Mouse (Mus musculus) cerebellum, postnatal 14 days (tissue): ENCODE results near the gene Plcb3.

Experiments used
- DNase-seq, 2 experiments: peaks; one replicate each; pipeline ENCODE4 v3.0.0; 2021; ENCODE audit warnings: mixed read lengths in 2 of 2

Gene Plcb3

DNA sequence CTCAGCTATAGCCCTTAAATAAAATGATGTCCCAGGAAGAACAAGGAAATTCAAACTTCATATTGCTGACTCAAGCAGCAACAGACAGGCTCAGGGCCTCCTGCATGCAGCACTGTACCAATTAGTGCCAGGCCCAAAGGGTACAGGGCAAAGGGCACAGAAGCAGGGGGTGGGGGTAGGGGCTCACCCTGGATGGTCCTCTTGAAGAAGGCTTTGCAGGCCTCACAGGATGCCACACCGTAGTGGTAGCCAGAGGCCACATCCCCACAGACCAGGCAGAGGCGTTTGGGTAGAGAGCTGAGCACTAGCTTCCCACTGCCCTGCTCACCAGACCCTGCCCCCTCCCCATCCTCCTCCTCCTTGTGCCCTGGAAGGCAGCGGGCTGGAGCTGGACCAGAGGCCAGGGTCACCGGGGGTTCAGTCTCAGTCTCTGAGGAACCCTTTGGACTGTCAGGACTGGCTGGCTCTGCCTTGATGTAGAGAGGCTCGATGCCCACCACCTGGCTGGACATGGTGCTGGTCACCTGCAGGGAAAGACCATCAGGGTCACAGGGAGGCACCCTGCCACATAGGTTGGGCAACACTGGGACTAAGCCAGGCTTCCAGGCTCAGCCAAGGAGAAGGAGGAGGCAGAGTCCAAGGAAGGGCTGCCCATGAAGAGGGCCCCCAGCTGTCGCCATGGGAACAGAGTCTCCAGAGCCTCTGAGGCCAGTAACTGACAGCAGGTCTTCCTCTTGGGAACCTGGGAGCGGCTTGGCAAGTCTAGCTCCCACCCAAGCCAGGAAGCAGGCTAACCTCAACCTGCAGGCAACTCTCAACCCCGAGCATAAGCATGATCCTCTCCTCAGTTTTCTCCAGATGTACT is 56.2 kb downstream of the Plcb3 start:
- peak; percentile 51 to 57 for DNase-seq

- no peak for DNase-seq
Observed at GRCm38 (mm10) chr19:6919431-6919830, 56.8 kb downstream of the Plcb3 start.

- DNase-seq: no peak
Observed at GRCm38 (mm10) chr19:6918321-6918720, 57.9 kb downstream of the Plcb3 start.

DNA sequence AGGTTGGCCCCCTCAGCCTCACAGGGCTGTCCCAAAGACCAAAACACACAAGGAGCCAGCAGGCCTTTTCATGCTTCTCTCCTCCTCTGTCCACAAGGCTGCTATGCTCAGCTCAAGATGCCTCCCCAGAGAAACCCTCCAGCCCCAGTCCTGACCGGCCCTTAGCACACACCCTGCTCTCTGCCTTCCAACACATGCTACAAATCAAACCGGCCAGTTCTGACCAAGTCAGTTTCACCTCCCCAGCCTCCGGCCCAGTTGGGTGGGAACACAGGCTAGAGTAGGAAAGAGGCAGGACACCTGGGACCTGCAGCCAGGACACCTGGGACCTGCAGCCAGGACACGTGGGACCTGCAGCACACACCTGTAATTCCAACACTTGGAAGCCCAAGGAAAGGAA is 59.8 kb downstream of the Plcb3 start:
- no peak for DNase-seq

GRCm38 (mm10) chr19:6915276-6915675 is 61.0 kb downstream of the Plcb3 start:
- no peak for DNase-seq

- no peak for DNase-seq
Observed at GRCm38 (mm10) chr19:6914540-6914939, 61.7 kb downstream of the Plcb3 start.

DNA sequence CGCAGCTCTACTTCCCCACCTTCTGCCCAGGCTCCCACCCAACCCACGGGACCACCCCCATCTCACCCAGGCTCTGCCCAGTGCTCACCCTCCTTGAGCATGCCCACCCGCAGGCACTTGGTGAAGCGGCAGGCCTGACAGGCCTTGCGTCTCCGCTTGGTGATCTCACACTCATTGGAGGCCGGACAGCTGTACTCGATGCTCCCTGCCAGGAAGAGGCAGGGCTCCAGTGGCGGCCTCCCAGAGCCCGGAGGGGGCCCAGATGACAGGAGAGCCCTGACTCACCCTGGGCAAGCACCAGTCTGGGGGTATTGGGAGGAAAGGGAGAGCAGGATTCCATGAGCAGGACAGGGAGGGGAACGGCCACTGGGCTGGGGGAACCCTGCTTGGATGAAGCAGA is 62.3 kb downstream of the Plcb3 start:
- DNase-seq: peak in 1 of 2 experiments; percentile 10

DNA sequence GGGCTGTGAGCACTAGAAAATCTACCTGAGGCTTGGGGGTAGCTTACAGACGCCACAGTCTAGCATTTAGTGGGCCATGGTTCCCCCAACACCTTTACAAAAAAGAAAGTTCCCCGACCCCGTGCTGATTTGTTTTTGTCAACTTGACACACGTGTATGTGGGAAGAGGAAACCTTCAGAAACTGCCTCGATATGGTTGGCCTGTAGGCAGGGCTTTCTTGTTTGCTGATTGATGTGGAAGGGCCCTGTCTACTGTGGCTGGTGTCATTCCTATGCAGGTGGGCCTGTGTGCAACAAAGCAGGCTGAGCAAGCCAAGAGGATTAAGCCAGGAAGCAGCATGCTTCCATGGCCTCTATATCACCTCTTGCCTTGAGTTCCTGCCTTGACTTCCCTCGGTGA is 63.2 kb downstream of the Plcb3 start:
- DNase-seq: no peak

DNA sequence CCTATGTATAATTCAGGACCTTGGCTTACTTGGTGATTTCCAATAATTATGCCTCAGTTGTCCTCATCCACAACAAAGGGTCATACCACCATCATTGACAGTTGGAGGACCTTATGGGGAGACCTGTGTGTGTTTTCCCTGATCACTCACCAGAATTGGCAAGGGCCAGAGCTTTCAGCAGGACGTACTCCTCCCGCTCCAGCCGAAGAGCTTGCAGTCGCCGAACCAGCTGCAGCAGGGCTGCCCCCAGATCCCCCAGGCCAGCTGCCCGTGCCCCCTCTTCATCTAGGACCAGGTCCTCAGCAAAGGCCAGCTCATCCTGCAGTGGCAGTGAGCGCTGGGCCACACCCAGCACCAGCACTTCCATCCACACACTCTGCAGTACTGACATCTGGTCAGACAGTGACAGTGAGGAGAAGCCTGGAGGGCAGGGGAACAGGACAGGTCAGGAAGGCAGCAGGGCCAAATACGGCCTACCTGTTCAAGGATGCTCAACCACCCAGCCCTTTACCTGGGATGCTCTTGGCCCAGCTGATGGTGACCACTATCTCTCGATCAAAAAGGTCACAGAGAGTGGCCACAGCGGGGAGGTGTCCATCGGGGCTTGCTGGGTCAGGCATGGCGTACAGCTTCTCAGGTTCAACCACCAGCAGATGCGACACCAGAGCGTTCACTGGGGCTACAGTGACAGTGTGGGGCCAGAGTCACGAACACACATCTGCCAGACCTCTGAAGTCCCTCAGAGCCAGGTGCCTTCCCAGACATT is 63.9 kb downstream of the Plcb3 start:
- DNase-seq: no peak

GRCm38 (mm10) chr19:6911101-6912074 is 64.9 kb downstream of the Plcb3 start:
- DNase-seq: peak in 1 of 2 experiments; percentile 24

DNA sequence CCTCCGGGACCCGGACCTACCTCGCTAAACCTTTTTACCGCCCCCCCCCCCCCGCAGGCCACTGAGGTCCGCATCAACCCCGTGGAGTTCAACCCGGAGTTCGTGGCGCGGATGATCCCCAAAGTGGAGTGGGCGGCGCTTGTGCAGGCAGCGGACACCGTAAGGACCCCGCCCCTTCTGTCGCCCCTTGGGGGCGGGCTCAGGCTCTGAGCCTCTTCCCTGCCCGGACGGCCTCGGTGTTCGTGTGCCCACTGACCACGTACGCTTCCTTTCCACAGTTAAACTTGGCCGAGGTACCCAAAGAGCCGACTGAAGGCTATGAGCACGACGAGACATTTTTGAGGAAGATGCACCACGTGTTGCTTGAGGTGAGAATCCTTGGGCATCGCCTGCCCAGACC is 66.0 kb downstream of the Plcb3 start:
- DNase-seq: peak; percentile 48 to 55

GRCm38 (mm10) chr19:6909507-6910289 is 66.6 kb downstream of the Plcb3 start, which contains the start of the genes Trmt112 and Prdx5:
Gene Trmt112, plus strand, starts transcription at chr19:6909698.
Gene Prdx5, minus strand, starts transcription at chr19:6910106.
- DNase-seq: peak; percentile 92

DNA sequence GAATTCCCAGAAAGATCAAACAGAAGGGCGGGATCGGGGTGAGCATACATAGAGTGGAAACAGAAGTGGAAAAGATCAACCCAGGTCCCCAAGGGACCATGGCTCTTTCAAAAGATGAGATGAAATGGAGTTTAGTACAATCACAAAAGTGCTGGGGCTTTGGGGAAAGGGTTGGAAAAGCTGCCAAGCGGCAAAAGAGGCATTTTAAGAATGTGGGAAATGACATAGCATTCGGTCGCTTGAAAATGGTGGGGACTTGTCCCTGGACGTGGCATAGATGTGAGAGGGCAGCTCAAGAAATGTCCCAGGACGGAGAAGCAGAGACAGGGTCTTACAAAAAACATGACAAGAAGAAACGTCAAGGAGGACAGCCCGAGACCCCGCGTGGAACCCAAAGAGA is 67.2 kb downstream of the Plcb3 start:
- DNase-seq: no peak

GRCm38 (mm10) chr19:6907811-6908540 is 68.3 kb downstream of the Plcb3 start:
- no peak for DNase-seq

DNA sequence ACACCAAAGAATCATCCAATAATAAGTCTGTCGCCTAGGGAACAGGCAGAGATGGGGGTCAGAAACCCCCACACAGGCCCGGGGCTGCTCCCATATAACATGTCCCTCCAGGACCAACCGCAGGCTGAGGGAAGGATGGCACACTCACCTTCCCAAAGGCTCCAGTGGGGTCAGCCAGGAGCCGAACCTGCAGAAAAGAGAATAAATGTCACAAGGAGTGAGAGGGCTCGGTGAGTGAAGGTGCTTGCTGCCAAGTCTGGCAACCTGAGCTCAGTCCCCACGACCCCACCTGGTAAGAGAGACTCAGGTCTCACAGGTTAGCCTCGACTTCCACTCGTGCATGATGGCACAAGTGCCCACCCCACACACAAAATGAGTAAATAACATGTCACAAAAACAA is 69.2 kb downstream of the Plcb3 start:
- no peak for DNase-seq

- DNase-seq: no peak
Observed at GRCm38 (mm10) chr19:6906199-6906598, 70.1 kb downstream of the Plcb3 start.

GRCm38 (mm10) chr19:6905498-6906159 is 70.6 kb downstream of the Plcb3 start:
- no peak for DNase-seq

DNA sequence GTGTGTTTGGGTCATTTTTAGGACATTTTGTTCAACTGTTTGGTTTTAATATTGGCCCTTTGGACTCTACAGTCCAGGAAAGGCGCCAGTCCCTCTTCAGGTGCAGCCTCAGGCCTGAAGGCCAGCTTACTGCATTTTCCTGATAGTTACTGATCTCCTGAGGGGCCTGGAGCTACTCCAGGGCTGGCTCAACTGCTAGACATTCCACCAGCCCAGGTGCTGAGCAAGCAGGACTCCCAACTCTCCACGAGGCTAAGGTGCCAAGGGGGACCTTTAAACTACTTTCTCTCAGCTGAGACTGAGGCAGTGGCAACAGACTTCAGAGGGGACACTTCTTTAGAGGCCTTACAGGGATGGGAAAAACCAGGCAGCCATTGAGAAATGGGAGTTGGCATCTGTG is 71.4 kb downstream of the Plcb3 start:
- no peak for DNase-seq

GRCm38 (mm10) chr19:6903031-6903430 is 73.2 kb downstream of the Plcb3 start:
- no peak for DNase-seq
